Mouse (Mus musculus) lung, adult 2 months (tissue): ENCODE data around the gene Med29. TPM values are rescaled to one million over a fixed set of nuclear protein-coding genes. Genes with fewer than 3 reads are reported as not detected.
A peak's percentile ranks its signal among the peaks of the same experiment; 100 is the strongest.

Experiments used
- DNase-seq: peaks from one replicate; pipeline ENCODE4 v3.0.0; 2022
- H3K4me1 ChIP-seq: fragments of 200-500 bp; 2 replicates; pipeline ENCODE4 v1.6.1; 2011; ENCODE audit warnings: low read length; ENCODE audit not compliant: control insufficient read depth, insufficient read depth
- H3K4me3 ChIP-seq: fragments of 200-500 bp; replicated peaks from 2 replicates; pipeline ENCODE3; 2011; ENCODE audit warnings: low read depth, mild to moderate bottlenecking, control low read depth, low read length; ENCODE audit errors: extremely low read depth
- CTCF ChIP-seq: fragments of 200-500 bp; IDR thresholded peaks from 2 replicates; pipeline ENCODE4 v1.5.1; 2011; ENCODE audit warnings: mild to moderate bottlenecking, low read length, control low read depth; ENCODE audit not compliant: insufficient read depth
- POLR2A ChIP-seq: fragments of 200-500 bp; IDR thresholded peaks from 2 replicates; pipeline ENCODE4 v1.6.1; 2011; ENCODE audit warnings: low read depth, mild to moderate bottlenecking, control low read depth, low read length, borderline replicate concordance; ENCODE audit errors: extremely low read depth
- WGBS: fragments of 180-500 bp; shearing (Covaris S2); methylation state at CpG from one replicate; pipeline ENCODE4 v1.1.7; 2018; 5-methylcytosine and 5-hydroxymethylcytosine counted together
- polyA plus RNA-seq: library from polyadenylated mRNA; depleted of rRNA; stranded (reverse); fragments of >200 nt; gene quantifications from 2 replicates; pipeline ENCODE4 v1.2.3, GENCODE M21; 2012

The Med29 gene
- polyA plus RNA-seq, 1 experiment = 37.3 TPM

GRCm38 (mm10) chr7:28357984-28358383 is 34.5 kb downstream of the Med29 start:
- TF ChIP-seq POLR2A (no peak), CTCF (no peak)
- no peak overlapping the region for H3K4me3 ChIP-seq
- peaks cover 16% of the 10 kb centered on the region for H3K4me1 ChIP-seq
- WGBS = 11% methylated on average over 5 of the region's 5 CpGs
- DNase-seq = no peak

GRCm38 (mm10) chr7:28356981-28357380 is 35.5 kb downstream of the Med29 start:
- DNase-seq = no peak
- Histone ChIP-seq H3K4me1 (peaks cover 16% of the 10 kb centered on the region), H3K4me3 (no peak overlapping the region)
- 15% methylated on average over 5 of the region's 5 CpGs for WGBS
- no peak for TF ChIP-seq CTCF
- no peak for TF ChIP-seq POLR2A

- H3K4me3 ChIP-seq = no peak overlapping the region
- DNase-seq = no peak
- WGBS = 87% methylated on average over 3 of the region's 3 CpGs
- peaks cover 20% of the 10 kb centered on the region for H3K4me1 ChIP-seq
- TF ChIP-seq POLR2A (no peak), CTCF (no peak)
These were observed 37.3 kb downstream of the Med29 start for GRCm38 (mm10) chr7:28355221-28355620.

- 95% methylated on average over 3 of the region's 3 CpGs for WGBS
These were observed 37.9 kb downstream of the Med29 start for GRCm38 (mm10) chr7:28354596-28354995.

GRCm38 (mm10) chr7:28354113-28354581 is 38.4 kb downstream of the Med29 start:
- no peak for TF ChIP-seq POLR2A
- no peak for TF ChIP-seq CTCF
- DNase-seq = no peak
- Histone ChIP-seq H3K4me1 (peaks cover 20% of the 10 kb centered on the region), H3K4me3 (no peak overlapping the region)
- 84% methylated on average over 3 of the region's 3 CpGs for WGBS

More at GRCm38 (mm10) chr7:28354596-28354995, 37.9 kb downstream of the Med29 start:
- DNase-seq = no peak
- Histone ChIP-seq H3K4me3 (no peak overlapping the region), H3K4me1 (peaks cover 20% of the 10 kb centered on the region)
- TF ChIP-seq POLR2A (no peak), CTCF (no peak)

GRCm38 (mm10) chr7:28353267-28353666 is 39.2 kb downstream of the Med29 start:
- Histone ChIP-seq H3K4me3 (no peak overlapping the region), H3K4me1 (peaks cover 18% of the 10 kb centered on the region)
- no peak for DNase-seq
- 73% methylated on average over 2 of the region's 2 CpGs for WGBS
- no peak for TF ChIP-seq CTCF
- TF ChIP-seq POLR2A = no peak

GRCm38 (mm10) chr7:28351676-28352191 is 40.8 kb downstream of the Med29 start:
- Histone ChIP-seq H3K4me1 (peaks cover 7% of the 10 kb centered on the region), H3K4me3 (no peak overlapping the region)
- 16% methylated on average over 4 of the region's 4 CpGs for WGBS
- DNase-seq = no peak
- TF ChIP-seq CTCF (no peak), POLR2A (no peak)

GRCm38 (mm10) chr7:28350155-28350883 is 42.2 kb downstream of the Med29 start, which contains the start of gene Rps16:
TSS of gene Rps16 (plus strand) at chr7:28350652.
- Histone ChIP-seq H3K4me1 (peaks cover 4% of the 10 kb centered on the region), H3K4me3 (peak within 1 kb of the TSS; percentile 87)
- peak; percentile 99 for DNase-seq
- TF ChIP-seq POLR2A (peak; percentile 60), CTCF (no peak)
- WGBS = under 1% methylated on average over 49 of the region's 50 CpGs

GRCm38 (mm10) chr7:28348601-28349000 is 43.9 kb downstream of the Med29 start:
- Histone ChIP-seq H3K4me3 (no peak overlapping the region), H3K4me1 (peaks cover 4% of the 10 kb centered on the region)
- DNase-seq = no peak
- no peak for TF ChIP-seq CTCF
- no peak for TF ChIP-seq POLR2A
- 81% methylated on average over 7 of the region's 7 CpGs for WGBS

- 39% methylated on average over 3 of the region's 3 CpGs for WGBS
- Histone ChIP-seq H3K4me3 (no peak overlapping the region), H3K4me1 (peaks cover 4% of the 10 kb centered on the region)
- TF ChIP-seq CTCF (no peak), POLR2A (no peak)
- no peak for DNase-seq
These were observed 44.8 kb downstream of the Med29 start for GRCm38 (mm10) chr7:28347746-28348145.
